Mouse (Mus musculus) layer of hippocampus, adult 2 months (tissue): ENCODE data around the gene F830045P16Rik. TPM values are rescaled to one million over a fixed set of nuclear protein-coding genes. Genes with fewer than 3 reads are reported as not detected.
A peak's percentile ranks its signal among the peaks of the same experiment; 100 is the strongest.

Experiments used
- DNase-seq, 2 experiments: peaks; one replicate each; pipeline ENCODE4 v3.0.0; 2022; ENCODE audit warnings: low spot score in 2 of 2
- H3K27ac ChIP-seq: fragments of 200-600 bp; 2 replicates; pipeline ENCODE4 v1.8.1; 2022
- H3K4me3 ChIP-seq: fragments of 200-600 bp; 2 replicates; pipeline ENCODE4 v1.8.1; 2022; ENCODE audit warnings: mild to moderate bottlenecking
- CTCF ChIP-seq: fragments of 200-600 bp; conservative IDR thresholded peaks from 2 replicates; pipeline ENCODE4 v1.8.1; 2022; ENCODE audit warnings: antibody characterized with exemption, mild to moderate bottlenecking, moderate library complexity
- total RNA-seq, 2 experiments: library from RNA; stranded (reverse); gene quantifications; 2 replicates each; pipeline ENCODE4 v1.2.3; 2021

F830045P16Rik gene
- total RNA-seq, 2 experiments from 2014 or later: 0.38 to 0.54 TPM

GRCm38 (mm10) chr2:129563944-129564709 is 27.7 kb upstream of the F830045P16Rik start:
- no peak for TF ChIP-seq CTCF
- no peak for DNase-seq
- H3K4me3 ChIP-seq: no peak overlapping the region
- H3K27ac ChIP-seq: peak overlapping the region; percentile 85

GRCm38 (mm10) chr2:129561796-129562195 is 25.4 kb upstream of the F830045P16Rik start:
- no peak for TF ChIP-seq CTCF
- H3K4me3 ChIP-seq: no peak overlapping the region
- H3K27ac ChIP-seq: peak overlapping the region; percentile 74
- DNase-seq: peak in 1 of 2 experiments; percentile 47

- DNase-seq: no peak
- TF ChIP-seq CTCF: peak; percentile 30; the same call in 1 of the 2 replicates
- peak overlapping the region; percentile 28 for H3K27ac ChIP-seq
- H3K4me3 ChIP-seq: no peak overlapping the region
Observed at GRCm38 (mm10) chr2:129558875-129559219, 22.4 kb upstream of the F830045P16Rik start.

GRCm38 (mm10) chr2:129558008-129558874 is 21.8 kb upstream of the F830045P16Rik start:
- no peak overlapping the region for H3K4me3 ChIP-seq
- peak overlapping the region; percentile 28 for H3K27ac ChIP-seq
- no peak for DNase-seq
- no peak for TF ChIP-seq CTCF

GRCm38 (mm10) chr2:129556081-129556480 is 19.7 kb upstream of the F830045P16Rik start:
- no peak overlapping the region for H3K27ac ChIP-seq
- TF ChIP-seq CTCF: no peak
- no peak for DNase-seq
- no peak overlapping the region for H3K4me3 ChIP-seq

GRCm38 (mm10) chr2:129550781-129551180 is 14.4 kb upstream of the F830045P16Rik start:
- no peak overlapping the region for H3K4me3 ChIP-seq
- DNase-seq: no peak
- TF ChIP-seq CTCF: no peak
- H3K27ac ChIP-seq: no peak overlapping the region

GRCm38 (mm10) chr2:129549537-129550135 is 13.2 kb upstream of the F830045P16Rik start:
- Histone ChIP-seq H3K27ac (0 out of 2 replicates have a peak overlapping the region, but pooled peaks have one; percentile 32), H3K4me3 (no peak overlapping the region)
- no peak for TF ChIP-seq CTCF
- DNase-seq: no peak

GRCm38 (mm10) chr2:129546772-129547171 is 10.4 kb upstream of the F830045P16Rik start:
- DNase-seq: no peak

GRCm38 (mm10) chr2:129545596-129545995 is 9.2 kb upstream of the F830045P16Rik start:
- no peak for TF ChIP-seq CTCF
- H3K4me3 ChIP-seq: no peak overlapping the region
- no peak for DNase-seq
- no peak overlapping the region for H3K27ac ChIP-seq

More at GRCm38 (mm10) chr2:129546772-129547171, 10.4 kb upstream of the F830045P16Rik start:
- H3K4me3 ChIP-seq: no peak overlapping the region
- no peak for TF ChIP-seq CTCF
- no peak overlapping the region for H3K27ac ChIP-seq

GRCm38 (mm10) chr2:129544919-129545318 is 8.5 kb upstream of the F830045P16Rik start:
- DNase-seq: no peak
- Histone ChIP-seq H3K4me3 (no peak overlapping the region), H3K27ac (no peak overlapping the region; the same call in 1 of the 2 replicates)
- TF ChIP-seq CTCF: no peak

- DNase-seq: no peak
- no peak overlapping the region; the same call in 1 of the 2 replicates for H3K27ac ChIP-seq
- TF ChIP-seq CTCF: no peak
Observed at GRCm38 (mm10) chr2:129544448-129544847, 8.0 kb upstream of the F830045P16Rik start.

GRCm38 (mm10) chr2:129540036-129540435 is 3.6 kb upstream of the F830045P16Rik start:
- DNase-seq: no peak
- Histone ChIP-seq H3K27ac (no peak overlapping the region), H3K4me3 (no peak overlapping the region)
- no peak for TF ChIP-seq CTCF

More at GRCm38 (mm10) chr2:129544448-129544847, 8.0 kb upstream of the F830045P16Rik start:
- no peak overlapping the region for H3K4me3 ChIP-seq

GRCm38 (mm10) chr2:129539175-129539574 is 2.8 kb upstream of the F830045P16Rik start:
- Histone ChIP-seq H3K27ac (no peak overlapping the region), H3K4me3 (no peak overlapping the region)
- DNase-seq: no peak
- no peak for TF ChIP-seq CTCF
